Mouse (Mus musculus) telencephalon, adult 2 months (tissue): ENCODE results near the gene Laptm5.

Source experiments
- DNase-seq: peaks from one replicate; pipeline ENCODE4 v3.0.0-alpha.2; 2011; ENCODE audit warnings: low read depth, low spot score

The Laptm5 gene

DNA sequence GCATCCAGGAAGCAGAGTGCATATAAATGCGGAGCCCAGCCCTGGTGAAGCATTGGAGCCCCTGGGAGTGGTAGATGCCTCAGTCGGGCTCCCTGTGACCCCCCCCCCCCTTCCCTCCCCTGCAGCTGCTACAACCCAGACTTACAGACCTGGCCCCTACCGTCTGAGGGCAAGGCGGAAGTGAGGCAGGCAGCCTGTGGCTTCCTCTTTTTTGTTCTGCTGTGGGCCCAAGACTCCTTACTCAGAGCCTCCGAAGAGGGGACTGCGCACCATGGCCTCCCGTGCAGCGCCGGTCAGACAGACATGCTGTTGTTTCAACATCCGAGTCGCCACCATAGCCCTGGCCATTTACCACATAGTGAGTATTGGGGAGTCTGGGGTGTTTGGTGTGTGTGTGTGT lies at the start of gene Laptm5:
TSS of gene Laptm5 (plus strand) at position 49 of the 400 bp plus-strand sequence.
- DNase-seq, result no peak

DNA sequence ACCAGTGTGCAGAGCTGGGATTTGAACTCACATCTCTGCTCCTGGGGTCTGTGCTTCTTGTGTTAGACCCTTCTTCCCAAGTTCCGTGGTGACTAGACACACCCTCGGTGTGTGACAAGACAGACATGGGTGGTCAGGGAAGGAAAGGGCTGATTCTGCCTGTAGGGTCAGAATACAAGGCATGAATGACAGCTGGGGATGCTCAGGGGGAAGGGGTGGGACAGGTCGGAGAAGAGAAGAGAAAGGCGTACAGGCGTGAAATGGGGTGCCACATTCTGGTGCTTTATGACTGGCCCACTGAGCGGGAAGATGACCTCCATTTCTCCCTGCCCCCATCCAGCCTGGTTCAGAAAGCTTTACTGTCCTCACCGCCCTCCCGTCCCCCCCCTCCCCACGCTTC lies 47.5 kb upstream of the Laptm5 start:
- no peak for DNase-seq

GRCm38 (mm10) chr4:130865901-130866371 lies 47.0 kb upstream of the Laptm5 start:
- DNase-seq, result peak; percentile 87

DNA sequence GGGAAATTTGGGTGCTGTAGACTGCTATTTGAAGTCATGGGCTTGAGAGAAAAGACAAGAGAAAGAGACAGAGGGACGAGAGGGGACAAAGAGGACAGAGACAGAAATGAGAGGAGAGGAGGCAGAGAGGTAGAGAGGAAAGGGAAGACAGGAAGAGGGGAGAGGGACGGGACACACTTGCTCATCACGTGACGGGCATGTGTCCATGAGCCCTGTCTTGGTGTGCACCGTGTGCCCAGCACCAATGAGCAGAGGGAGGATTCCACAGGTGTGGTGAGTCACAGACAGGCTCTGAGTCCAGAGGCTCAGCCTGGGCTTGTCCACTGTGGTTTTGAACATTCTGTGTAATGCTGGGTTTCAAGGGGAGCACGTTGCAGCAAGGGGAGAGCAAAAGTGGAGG lies 45.0 kb upstream of the Laptm5 start:
- no peak for DNase-seq

GRCm38 (mm10) chr4:130868803-130869202 lies 44.1 kb upstream of the Laptm5 start:
- no peak for DNase-seq

- no peak for DNase-seq
Observed at GRCm38 (mm10) chr4:130872414-130872813, 40.5 kb upstream of the Laptm5 start.

GRCm38 (mm10) chr4:130873440-130873839 lies 39.5 kb upstream of the Laptm5 start:
- no peak for DNase-seq

- no peak for DNase-seq
Observed at GRCm38 (mm10) chr4:130874601-130875000, 38.3 kb upstream of the Laptm5 start.

GRCm38 (mm10) chr4:130876016-130876726 lies 36.8 kb upstream of the Laptm5 start:
- DNase-seq, result no peak

DNA sequence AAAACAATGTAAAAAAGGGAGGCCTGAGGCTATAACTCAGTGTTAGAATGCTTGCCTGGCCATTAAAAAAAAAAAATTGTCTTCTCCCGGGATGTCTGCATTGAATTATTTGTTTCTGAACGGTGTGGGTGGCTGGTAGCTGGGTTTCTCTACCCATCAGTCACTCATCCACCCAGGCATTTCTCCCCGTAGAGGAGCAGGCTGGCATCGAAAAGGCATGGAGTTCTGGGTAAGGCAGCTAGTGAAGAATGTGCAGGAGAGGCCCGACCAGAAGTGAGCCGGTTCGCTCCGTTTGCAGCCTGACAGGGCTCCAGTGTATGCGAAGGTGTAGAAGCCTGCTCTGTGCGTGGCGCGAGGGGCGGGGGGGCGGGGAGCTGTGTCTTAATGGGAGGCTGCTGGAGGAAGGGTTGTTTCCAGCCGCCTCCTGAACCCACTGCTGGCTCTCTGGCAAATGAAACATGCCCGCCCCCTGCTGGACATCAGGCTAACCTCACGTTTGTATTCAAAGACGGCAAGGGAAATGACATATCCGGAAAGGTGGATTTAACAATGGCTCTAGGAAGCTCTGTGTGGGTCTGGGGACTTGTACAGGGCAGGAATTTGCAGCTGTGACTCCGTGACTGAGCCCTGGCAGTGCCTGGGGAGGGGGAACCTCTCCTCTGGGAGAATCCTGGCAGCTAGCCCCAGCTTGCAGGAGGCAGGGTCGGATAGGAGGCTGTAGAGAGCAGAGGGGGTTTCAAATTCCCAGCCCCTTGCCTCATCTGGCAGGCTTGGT lies 34.5 kb upstream of the Laptm5 start:
- peak; percentile 56 for DNase-seq

DNA sequence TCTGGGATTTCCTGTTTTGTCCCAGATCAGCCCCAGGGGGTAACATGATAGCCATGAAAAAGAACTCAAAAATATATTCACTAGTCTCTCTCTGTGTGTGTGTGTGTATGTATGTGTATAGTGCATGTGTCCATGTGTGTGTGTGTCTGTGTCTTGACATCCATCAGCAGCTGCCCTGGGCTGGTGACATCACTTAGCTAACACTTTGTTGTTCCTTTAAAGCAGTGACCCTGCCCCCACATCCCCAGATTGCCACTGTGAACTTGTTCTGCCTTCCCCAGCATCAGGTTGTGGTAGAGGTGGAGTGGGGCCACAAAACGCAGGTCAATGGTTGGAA lies 33.9 kb upstream of the Laptm5 start:
- no peak for DNase-seq

GRCm38 (mm10) chr4:130881336-130881735 lies 31.6 kb upstream of the Laptm5 start:
- no peak for DNase-seq

GRCm38 (mm10) chr4:130882762-130883161 lies 30.2 kb upstream of the Laptm5 start:
- DNase-seq, result no peak

GRCm38 (mm10) chr4:130883820-130884533 lies 28.9 kb upstream of the Laptm5 start:
- no peak for DNase-seq

GRCm38 (mm10) chr4:130887148-130887745 lies 25.7 kb upstream of the Laptm5 start:
- no peak for DNase-seq

GRCm38 (mm10) chr4:130889777-130890510 lies 23.0 kb upstream of the Laptm5 start:
- no peak for DNase-seq

DNA sequence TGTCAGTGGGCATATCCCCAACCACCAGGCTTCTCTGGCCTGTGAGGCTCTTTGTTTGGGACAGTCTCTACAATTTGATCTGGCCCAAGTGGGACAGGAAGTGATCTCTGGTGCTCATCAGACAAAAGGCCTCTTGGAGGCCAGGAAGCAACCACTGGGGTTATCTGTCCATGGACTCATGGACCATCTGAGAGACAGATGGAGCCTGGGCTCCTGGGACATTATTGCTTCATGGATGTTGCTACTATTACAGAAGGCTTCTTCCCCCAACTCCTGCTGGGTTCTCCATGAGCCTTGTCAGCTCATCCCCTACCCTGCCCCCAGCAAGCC lies 22.4 kb upstream of the Laptm5 start:
- DNase-seq, result no peak

DNA sequence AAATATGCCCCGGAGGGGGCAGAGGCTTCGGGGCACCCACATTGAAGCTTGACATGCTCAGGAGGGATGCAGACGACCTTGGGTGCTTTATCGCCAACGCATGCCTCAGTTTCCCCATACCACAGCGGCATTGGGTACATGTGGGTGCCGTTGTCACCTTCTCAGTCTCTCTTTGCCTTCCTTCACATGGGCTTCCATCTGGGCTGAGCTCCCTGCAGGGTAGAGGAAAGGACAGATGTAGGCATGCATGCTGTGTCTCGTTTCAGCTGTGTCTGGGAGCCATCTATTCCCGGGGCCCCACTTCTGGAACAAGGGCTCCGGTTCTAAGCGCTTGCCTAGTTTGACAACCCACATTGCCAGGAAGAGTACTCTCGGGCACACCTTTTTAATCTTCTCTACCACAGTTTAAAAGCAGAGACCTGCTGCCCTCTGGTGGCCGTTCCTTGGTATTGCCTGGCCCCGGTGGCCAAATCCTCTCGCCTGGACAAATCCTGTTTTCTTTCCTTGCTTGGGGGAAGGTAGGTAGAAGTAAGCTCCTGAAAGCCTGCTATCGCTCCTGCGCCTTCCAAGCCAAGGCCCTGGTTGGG lies 20.8 kb upstream of the Laptm5 start:
- no peak for DNase-seq

DNA sequence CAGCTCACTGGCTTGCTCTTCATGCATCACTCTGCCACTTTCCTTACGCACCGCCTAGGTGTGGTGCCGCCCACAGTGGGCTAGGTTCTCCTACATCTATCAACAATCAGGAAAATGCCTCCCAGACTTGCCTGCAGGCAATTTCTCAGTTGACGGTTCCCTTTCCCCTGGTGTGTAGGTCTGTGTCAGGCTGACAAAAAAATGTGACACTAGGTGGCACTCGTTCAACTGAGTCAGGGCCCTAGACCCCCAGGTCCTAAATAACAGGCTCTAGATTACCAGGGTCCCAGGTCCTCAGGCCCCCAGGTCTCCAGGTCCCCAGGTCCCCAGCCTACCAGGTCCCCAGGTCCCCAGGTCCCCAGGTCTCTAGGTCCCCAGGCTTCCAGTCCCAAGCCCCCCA lies 19.2 kb upstream of the Laptm5 start:
- DNase-seq, result no peak

DNA sequence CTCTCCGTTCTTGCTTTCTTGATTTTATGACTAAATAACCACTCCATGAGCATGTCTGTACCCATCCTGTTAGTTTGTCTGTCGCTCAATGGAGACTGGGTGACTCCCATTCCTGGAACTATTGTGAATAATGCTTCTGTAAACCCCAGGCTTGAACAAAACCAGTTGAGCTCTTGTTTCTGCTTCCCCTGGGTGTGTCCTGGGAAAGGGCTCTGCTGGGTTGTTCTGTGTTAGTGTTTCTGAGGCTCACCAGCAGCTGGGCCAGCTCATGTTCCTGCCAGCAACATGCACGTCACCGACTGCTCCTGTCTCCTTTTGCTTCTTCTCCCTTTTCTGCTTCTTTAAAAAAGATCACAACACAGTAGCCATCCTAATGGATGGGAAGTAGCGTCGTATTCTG lies 17.2 kb upstream of the Laptm5 start:
- DNase-seq, result no peak

DNA sequence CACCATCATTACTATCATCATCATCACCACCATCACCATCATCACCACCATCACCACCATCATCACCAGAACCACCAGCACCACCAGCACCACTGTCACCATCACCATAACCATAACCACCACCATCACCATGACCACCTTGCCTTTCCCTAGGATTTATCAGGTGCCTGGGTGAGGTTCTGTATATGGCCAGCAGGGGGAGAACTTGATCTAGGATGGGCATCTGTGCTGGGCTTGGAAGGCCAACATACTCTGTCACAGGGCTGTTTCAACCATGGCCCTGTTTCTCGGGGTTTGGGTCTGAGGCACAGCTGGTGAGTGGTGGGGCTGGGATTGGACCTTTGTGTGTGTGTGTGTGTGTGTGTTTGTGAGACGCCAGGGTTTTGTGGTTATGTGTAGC lies 16.6 kb upstream of the Laptm5 start:
- DNase-seq, result no peak
